Mouse (Mus musculus): ENCODE measurements at regions not wholly inside any gene's neighbourhood (a gene's known extent, or its start where the extent isn't known, plus 50 kb on each side); places are given as distances from the start of the nearest gene placed in this dataset.

DNA sequence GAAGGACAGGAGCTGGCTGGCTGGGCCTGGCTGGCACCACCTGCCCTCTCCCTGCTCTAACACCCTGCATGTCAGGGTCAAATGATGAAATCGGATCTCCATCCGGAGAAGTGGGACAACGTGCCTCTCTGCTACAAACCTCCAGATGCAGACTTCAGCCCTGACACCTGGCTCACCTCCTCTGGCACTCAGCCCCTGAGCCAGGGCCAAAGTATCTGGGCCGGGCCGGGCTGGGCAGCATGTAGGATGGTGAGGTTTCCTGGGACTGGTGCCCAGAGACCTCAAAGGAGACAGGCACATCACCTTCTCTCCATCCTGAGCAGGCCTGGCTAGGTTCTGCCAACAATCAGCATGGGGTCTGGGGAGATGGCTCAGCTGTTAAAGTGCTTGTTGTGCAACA lies 113.5 kb downstream of the Tfcp2l1 start:
- H3K36me3 ChIP-seq (replicated peaks), result no peaks in the 10 kb centered on the region
- H3K4me2 ChIP-seq, result no peak overlapping the region
- no peaks in the 10 kb centered on the region for H3K9me3 ChIP-seq
- no peak for ATAC-seq (replicated peaks)
- H3K27ac ChIP-seq, result no peak overlapping the region
- no peak overlapping the region for H3K9ac ChIP-seq
- no peaks in the 10 kb centered on the region for H3K4me1 ChIP-seq
- no peaks in the 10 kb centered on the region for H3K27me3 ChIP-seq (replicated peaks)
- H3K4me3 ChIP-seq, result no peak overlapping the region
- 93% methylated on average over 5 of the region's 5 CpGs for WGBS

DNA sequence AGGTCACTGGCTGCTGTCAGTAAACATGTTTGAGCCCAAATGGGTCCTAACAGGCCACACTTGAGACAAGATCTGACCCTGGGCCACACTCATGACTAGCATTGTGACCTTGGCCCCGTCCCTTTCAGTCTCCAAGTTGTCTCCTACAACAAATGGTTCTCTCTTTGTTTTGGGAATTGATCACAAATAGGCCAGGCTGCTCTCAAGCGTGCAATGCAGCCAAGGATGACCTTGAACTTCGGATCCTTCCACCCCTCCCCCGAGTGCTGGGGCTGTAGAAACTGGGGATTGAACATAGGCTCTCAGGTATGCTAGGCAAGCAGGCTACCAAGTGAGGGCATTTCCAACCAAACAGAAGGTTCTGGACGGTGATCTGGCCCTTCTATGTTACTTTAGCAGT lies 120.5 kb downstream of the Tfcp2l1 start:
- Histone ChIP-seq H3K36me3 (replicated peaks) (no peaks in the 10 kb centered on the region), H3K4me3 (no peak overlapping the region), H3K9ac (no peak overlapping the region), H3K9me3 (no peaks in the 10 kb centered on the region), H3K4me2 (no peak overlapping the region), H3K27me3 (replicated peaks) (no peaks in the 10 kb centered on the region), H3K4me1 (no peaks in the 10 kb centered on the region), H3K27ac (no peak overlapping the region)
- WGBS, result 69% methylated on average over 5 of the region's 5 CpGs
- ATAC-seq (replicated peaks), result no peak

DNA sequence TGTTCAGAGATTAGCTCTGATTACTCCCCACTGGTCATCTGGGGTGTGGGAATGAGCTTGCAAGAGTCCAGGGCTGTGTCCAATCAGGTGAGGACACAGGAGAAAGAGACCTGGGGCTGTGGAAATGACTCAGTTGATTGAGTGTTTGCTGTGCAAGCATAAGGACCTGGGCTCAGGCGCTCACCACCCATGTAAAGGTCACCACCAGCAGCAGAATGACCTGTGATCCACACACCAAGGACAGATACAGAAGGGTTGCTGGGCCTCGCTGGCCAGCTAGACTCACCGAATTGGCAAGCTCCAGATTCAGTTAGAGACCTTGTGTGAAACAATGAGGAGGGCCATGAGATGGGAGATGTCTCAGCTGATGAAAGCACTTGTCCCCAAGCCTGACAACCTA lies 125.1 kb downstream of the Tfcp2l1 start:
- Histone ChIP-seq H3K4me1 (no peaks in the 10 kb centered on the region; the same call in 1 of the 2 replicates), H3K27ac (no peak overlapping the region), H3K9ac (no peak overlapping the region), H3K4me2 (no peak overlapping the region), H3K4me3 (no peak overlapping the region), H3K36me3 (replicated peaks) (no peaks in the 10 kb centered on the region), H3K9me3 (no peaks in the 10 kb centered on the region), H3K27me3 (replicated peaks) (no peaks in the 10 kb centered on the region)
- no peak for ATAC-seq (replicated peaks)
- 86% methylated on average over 3 of the region's 3 CpGs for WGBS

DNA sequence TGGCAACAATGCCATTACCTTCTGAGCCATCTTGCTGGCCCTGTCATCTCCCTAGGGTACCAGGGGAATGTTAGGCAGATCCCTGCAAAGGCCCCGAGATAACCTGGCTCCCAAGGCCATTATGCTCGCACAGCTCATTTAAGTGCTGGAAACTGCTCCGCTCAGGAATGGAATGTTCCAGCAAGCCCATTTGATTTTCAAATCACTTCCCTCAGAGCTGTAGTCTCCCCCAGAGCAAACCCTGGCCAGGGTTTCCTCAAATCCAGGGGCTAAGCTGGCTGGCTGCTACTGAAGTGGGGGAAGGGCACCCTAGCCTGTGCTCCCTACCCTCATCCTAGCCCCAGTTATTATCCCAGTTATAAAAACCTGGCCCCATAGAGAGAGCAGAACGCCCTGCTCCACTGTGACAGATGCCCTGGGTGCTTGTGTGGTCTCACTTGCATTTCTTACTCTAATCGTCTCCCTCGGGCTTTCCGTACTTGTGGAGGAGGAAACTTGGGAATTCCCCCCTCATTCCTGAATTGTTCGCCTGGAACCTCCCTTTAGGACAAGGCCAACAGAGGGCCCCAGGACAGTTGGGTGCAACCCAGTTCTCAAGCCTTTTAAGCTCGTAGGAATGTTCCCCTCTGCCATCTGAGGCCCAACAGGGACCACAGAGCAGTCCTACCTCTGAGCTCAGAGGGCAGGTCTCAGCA lies 128.6 kb downstream of the Tfcp2l1 start:
- Histone ChIP-seq H3K9me3 (no peaks in the 10 kb centered on the region), H3K4me3 (no peak overlapping the region), H3K9ac (no peak overlapping the region), H3K36me3 (replicated peaks) (no peaks in the 10 kb centered on the region), H3K4me2 (no peak overlapping the region), H3K4me1 (no peaks in the 10 kb centered on the region; the same call in 1 of the 2 replicates), H3K27ac (no peak overlapping the region), H3K27me3 (replicated peaks) (no peaks in the 10 kb centered on the region)
- ATAC-seq (replicated peaks), result no peak
- 53% methylated on average over 9 of the region's 9 CpGs for WGBS

DNA sequence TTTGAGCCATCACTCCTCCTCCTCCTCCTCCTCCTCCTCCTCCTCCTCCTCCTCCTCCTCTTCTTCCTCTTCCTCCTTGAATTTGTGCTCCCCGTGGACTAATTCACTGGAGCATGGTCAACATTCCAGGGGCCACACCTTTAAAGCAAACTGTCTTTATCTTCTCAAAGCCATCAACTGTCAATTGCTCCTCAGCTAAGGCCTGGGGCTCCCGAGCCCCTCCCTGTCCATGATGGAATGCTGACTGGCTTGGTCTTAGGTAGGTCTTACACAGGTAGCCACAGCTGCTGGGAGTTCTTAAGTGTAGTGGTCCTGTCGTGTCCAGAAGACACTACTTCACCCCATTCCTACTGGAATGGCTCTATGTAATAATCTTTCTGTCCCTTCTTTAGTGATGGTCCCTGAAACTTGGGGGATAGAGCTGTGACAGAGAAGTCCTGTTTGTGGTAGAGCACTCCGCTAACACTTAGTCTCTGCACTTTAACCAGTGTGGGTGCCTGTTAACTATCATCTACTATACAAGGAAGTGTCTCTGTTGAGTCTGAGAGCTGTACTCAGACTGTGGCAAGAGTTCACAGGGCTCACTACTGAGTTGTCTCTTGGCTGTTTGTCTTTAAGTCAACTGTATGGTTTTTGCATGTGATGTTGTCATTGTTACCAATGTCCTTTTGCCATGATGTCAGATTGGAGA lies 129.7 kb downstream of the Tfcp2l1 start:
- Histone ChIP-seq H3K9ac (no peak overlapping the region), H3K9me3 (no peaks in the 10 kb centered on the region), H3K4me3 (no peak overlapping the region), H3K4me1 (no peaks in the 10 kb centered on the region; the same call in 1 of the 2 replicates), H3K27ac (no peak overlapping the region), H3K27me3 (replicated peaks) (no peaks in the 10 kb centered on the region), H3K36me3 (replicated peaks) (no peaks in the 10 kb centered on the region), H3K4me2 (no peak overlapping the region)
- ATAC-seq (replicated peaks), result no peak
- 82% methylated on average over 3 of the region's 4 CpGs for WGBS

DNA sequence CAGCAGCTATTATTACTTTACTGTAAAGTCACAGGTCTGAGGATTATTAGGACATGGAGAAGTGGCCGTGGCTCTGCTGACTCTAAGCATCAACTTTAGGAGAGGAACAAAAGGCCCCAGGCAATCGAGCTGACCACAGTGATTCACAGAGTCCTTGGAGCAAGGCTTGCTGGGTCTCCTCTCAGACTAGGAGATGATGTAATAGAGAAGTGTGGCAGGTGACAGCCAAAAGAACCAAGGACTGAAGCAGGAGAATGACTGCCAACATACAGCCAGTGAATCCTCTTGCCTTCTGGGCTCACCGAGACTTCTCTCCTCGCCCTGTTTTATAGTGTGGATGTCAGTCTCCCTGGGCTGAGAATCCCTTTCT lies 130.3 kb downstream of the Tfcp2l1 start:
- no peak overlapping the region for H3K9ac ChIP-seq
- H3K36me3 ChIP-seq (replicated peaks), result no peaks in the 10 kb centered on the region
- ATAC-seq (replicated peaks), result no peak

DNA sequence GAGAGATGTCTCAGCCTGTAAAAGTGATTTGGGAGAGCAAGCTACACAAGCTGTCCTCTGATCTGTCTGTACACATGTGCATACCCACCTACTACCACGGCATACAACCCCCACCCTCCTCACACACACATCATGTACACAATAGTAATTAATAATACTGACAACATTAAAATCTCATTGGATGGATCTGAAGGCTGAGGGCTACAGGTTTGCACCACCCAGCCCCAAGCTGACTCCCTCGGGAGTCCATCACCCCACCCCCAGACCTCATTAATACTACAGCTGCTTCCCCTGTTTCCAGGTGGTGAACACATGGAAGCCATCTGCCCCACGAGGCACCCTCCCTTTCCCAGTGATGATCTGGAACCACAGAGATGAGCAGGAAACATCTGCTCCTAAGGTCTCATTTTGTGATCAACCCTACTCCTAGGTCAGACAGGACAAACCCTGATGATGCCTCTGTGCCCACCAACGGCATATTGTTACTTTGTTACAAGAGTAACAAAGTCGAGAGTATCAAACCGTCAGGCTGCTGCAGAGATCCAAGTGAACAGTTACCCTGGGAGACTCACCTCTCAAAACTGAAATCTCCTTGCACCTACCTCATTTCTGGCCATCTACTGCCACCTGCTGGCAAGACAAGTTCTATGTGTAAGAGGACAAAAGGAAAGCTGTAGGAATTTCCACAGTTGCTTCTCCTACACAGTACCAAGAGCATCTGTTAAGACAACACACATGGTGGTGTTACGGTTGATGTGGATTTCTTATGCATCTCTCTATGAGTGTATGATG lies 131.6 kb downstream of the Tfcp2l1 start:
- no peak overlapping the region for H3K4me3 ChIP-seq
- no peaks in the 10 kb centered on the region for H3K9me3 ChIP-seq
- no peak overlapping the region for H3K4me2 ChIP-seq
- WGBS, result 34% methylated on average over 7 of the region's 7 CpGs
- no peak overlapping the region for H3K27ac ChIP-seq
- no peaks in the 10 kb centered on the region; the same call in 1 of the 2 replicates for H3K4me1 ChIP-seq
- no peaks in the 10 kb centered on the region for H3K36me3 ChIP-seq (replicated peaks)
- no peaks in the 10 kb centered on the region for H3K27me3 ChIP-seq (replicated peaks)
- no peak overlapping the region for H3K9ac ChIP-seq
- peak; percentile 84 for ATAC-seq (replicated peaks)

More for the DNA sequence above, 130.3 kb downstream of the Tfcp2l1 start:
- Histone ChIP-seq H3K27me3 (replicated peaks) (no peaks in the 10 kb centered on the region), H3K4me1 (no peaks in the 10 kb centered on the region; the same call in 1 of the 2 replicates), H3K27ac (no peak overlapping the region), H3K9me3 (no peaks in the 10 kb centered on the region), H3K4me3 (no peak overlapping the region), H3K4me2 (no peak overlapping the region)
- 69% methylated on average over 4 of the region's 4 CpGs for WGBS

DNA sequence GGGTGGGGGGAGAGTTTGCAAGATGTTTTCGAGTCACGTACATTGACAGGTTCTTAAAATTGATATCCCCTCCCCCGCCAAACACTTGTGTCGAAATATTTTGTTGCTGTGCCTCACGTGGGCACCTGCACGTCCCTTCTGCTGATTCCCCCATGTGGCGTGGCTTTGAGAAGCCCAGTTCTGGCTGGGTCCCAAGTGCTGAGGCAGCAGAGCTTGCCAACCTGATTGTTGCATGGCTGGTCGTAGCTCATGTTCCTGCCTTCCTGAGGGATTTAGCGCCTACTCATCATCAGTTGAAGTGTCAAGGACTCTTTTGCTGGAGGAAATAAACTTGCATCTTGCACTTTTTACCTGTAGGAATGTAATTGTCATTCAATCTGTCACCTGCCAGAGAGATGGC lies 137.8 kb downstream of the Tfcp2l1 start:
- ATAC-seq (replicated peaks), result no peak
- Histone ChIP-seq H3K4me2 (no peak overlapping the region), H3K27me3 (replicated peaks) (no peaks in the 10 kb centered on the region), H3K9ac (no peak overlapping the region), H3K36me3 (replicated peaks) (no peaks in the 10 kb centered on the region), H3K4me3 (no peak overlapping the region), H3K9me3 (no peaks in the 10 kb centered on the region), H3K27ac (no peak overlapping the region), H3K4me1 (0 out of 2 replicates have a peak, but pooled peaks cover 3% of the 10 kb centered on the region)
- 72% methylated on average over 9 of the region's 9 CpGs for WGBS

DNA sequence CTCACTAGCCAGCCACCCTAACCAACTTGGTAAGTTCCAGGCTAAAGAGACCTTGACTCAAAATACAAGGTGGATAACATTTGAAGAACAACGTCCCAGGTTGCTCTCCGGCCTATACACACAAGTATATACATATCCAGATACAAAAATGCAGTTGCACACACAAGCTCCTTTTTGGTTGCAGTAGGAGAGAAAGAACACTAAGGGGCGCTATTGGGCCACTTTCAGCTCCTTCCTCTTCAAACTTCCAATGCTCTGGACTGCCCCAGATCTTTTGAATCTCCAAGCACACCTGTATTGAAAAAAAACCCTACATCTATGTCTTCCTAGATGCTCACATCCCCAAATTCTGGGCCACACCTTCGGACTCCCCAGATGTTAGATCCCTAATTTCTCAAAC lies 141.1 kb downstream of the Tfcp2l1 start:
- Histone ChIP-seq H3K9ac (no peak overlapping the region), H3K27me3 (replicated peaks) (no peaks in the 10 kb centered on the region), H3K36me3 (replicated peaks) (no peaks in the 10 kb centered on the region), H3K27ac (no peak overlapping the region), H3K4me3 (no peak overlapping the region), H3K4me2 (no peak overlapping the region), H3K4me1 (0 out of 2 replicates have a peak, but pooled peaks cover 3% of the 10 kb centered on the region), H3K9me3 (no peaks in the 10 kb centered on the region)
- peak; percentile 12; the same call in 1 of the 2 replicates for ATAC-seq (replicated peaks)
- WGBS, result 27% methylated on average over 4 of the region's 4 CpGs

DNA sequence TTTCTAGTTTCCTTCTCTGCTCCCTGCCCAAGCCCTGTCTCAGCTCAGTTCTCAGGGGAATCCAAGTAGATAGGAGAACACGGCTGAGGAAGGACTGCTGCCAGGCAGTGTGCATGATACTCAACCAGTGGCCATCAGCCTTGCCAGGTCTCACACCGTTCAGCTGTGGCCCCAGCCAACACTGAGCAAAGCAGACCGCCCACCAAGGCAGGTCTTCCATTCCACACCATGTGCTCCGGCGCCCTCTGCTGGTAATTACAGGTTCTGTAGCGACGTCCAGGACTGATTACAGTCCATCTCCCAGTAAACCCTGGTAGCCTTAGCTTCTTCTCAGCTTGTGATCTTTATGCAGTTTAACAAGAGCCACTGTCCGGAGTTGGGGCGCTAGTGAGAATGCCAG lies 144.5 kb downstream of the Tfcp2l1 start:
- H3K4me3 ChIP-seq, result no peak overlapping the region
- whole genome bisulfite sequencing, result 14% methylated on average over 9 of the region's 9 CpGs
- peaks cover 12% of the 10 kb centered on the region; the same call in 1 of the 2 replicates for H3K4me1 ChIP-seq
- no peaks in the 10 kb centered on the region for H3K27me3 ChIP-seq (replicated peaks)
- no peak overlapping the region for H3K27ac ChIP-seq
- H3K4me2 ChIP-seq, result no peak overlapping the region
- no peaks in the 10 kb centered on the region for H3K9me3 ChIP-seq
- no peak overlapping the region for H3K9ac ChIP-seq
- no peak for ATAC-seq (replicated peaks)
- H3K36me3 ChIP-seq (replicated peaks), result no peaks in the 10 kb centered on the region

DNA sequence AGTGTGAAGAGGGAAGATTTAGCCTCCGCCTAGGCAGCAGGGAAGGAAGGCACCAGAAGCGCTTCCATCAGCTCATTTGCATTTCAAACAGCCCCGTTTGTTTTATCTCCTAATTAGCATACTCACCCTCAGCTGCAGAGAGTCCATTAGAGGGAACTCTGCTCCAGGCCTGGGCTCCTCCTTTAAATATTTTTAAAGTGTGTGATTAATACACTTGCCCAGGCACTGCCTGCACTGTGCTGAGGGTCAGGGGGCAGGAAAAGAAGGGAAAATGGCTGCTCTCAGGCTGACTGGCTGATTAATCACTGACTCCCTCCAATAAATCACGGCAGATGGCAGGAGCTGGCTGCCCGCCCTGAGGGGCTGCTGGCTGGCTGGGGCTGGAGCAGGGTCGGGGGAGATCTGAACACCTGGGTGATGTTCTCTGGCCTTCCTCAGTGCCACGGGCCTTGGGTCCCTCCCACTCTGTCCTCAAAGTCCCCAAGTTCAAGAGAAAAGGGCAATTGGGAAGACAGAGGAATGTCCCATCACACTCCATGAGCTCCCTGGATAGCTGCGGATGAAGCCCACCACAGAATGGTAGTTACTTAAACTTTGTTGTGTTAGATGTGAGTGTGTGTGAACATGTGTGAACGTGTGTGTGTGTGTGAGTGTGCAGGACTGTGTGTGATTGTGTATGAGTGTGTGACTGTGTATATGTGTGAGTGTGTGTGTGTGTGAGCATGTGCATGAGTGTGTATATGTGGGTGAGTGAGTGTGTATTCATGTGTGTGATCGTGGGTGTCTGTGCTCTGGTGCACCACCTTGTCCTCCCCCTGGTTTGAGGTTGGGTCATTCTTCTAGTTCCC lies 149.1 kb downstream of the Tfcp2l1 start:
- ATAC-seq (replicated peaks), result peak; percentile 93
- H3K4me1 ChIP-seq, result peaks cover 12% of the 10 kb centered on the region; the same call in 1 of the 2 replicates
- H3K4me3 ChIP-seq, result no peak overlapping the region
- no peaks in the 10 kb centered on the region for H3K27me3 ChIP-seq (replicated peaks)
- H3K9me3 ChIP-seq, result no peaks in the 10 kb centered on the region
- H3K9ac ChIP-seq, result no peak overlapping the region
- WGBS, result 29% methylated on average over 10 of the region's 10 CpGs
- no peak overlapping the region for H3K4me2 ChIP-seq
- H3K27ac ChIP-seq, result peak overlapping the region; percentile 59
- no peaks in the 10 kb centered on the region for H3K36me3 ChIP-seq (replicated peaks)

All from midbrain, embryonic 15.5 days (tissue).